Mouse (Mus musculus) brown adipose tissue, adult 24 weeks (tissue): ENCODE measurements around the gene Cyp46a1. TPM values are rescaled to one million over a fixed set of nuclear protein-coding genes. Genes with fewer than 3 reads are reported as not detected.
A peak's percentile ranks its signal among the peaks of the same experiment; 100 is the strongest.

Experiments
- H3K27ac ChIP-seq: fragments of 200-500 bp; replicated peaks from 2 replicates; pipeline ENCODE4 v1.5.1; 2012; ENCODE audit warnings: low read depth, mild to moderate bottlenecking, low read length
- H3K4me1 ChIP-seq: fragments of 200-500 bp; 2 replicates; pipeline ENCODE4 v1.6.1; 2012; ENCODE audit warnings: low read length, mixed read lengths; ENCODE audit not compliant: control insufficient read depth, insufficient read depth, insufficient read length
- H3K4me3 ChIP-seq: fragments of 200-500 bp; 2 replicates; pipeline ENCODE4 v1.5.1; 2012; ENCODE audit warnings: low read depth, mild to moderate bottlenecking, low read length, moderate library complexity; ENCODE audit not compliant: insufficient read depth
- polyA plus RNA-seq: library from polyadenylated mRNA; stranded (reverse); fragments of >200 nt; gene quantifications from 2 replicates; pipeline ENCODE4 v1.2.4, GENCODE M21; 2012; ENCODE audit not compliant: missing spikeins, insufficient read depth, insufficient read length

Cyp46a1 gene
- polyA plus RNA-seq, 1 experiment = not detected

- 0 out of 2 replicates have a peak overlapping the region, but pooled peaks have one; percentile 5 for H3K27ac ChIP-seq
- H3K4me3 ChIP-seq = no peak overlapping the region
- peaks cover 12% of the 10 kb centered on the region for H3K4me1 ChIP-seq
These were observed 59.5 kb downstream of the Cyp46a1 start for GRCm38 (mm10) chr12:108393637-108394036.

- Histone ChIP-seq H3K27ac (no peak overlapping the region), H3K4me3 (no peak overlapping the region), H3K4me1 (peaks cover 12% of the 10 kb centered on the region)
These were observed 60.5 kb downstream of the Cyp46a1 start for GRCm38 (mm10) chr12:108394534-108395284.

GRCm38 (mm10) chr12:108395285-108395660 lies 61.1 kb downstream of the Cyp46a1 start:
- Histone ChIP-seq H3K4me3 (no peak overlapping the region), H3K4me1 (peaks cover 12% of the 10 kb centered on the region), H3K27ac (no peak overlapping the region)

- no peak overlapping the region for H3K4me3 ChIP-seq
- no peak overlapping the region for H3K27ac ChIP-seq
- peaks cover 12% of the 10 kb centered on the region for H3K4me1 ChIP-seq
These were observed 62.1 kb downstream of the Cyp46a1 start for GRCm38 (mm10) chr12:108396081-108396947.

- Histone ChIP-seq H3K4me1 (no peaks in the 10 kb centered on the region), H3K27ac (no peak overlapping the region)
These were observed 64.5 kb downstream of the Cyp46a1 start for GRCm38 (mm10) chr12:108398681-108399080.

GRCm38 (mm10) chr12:108399191-108399590 lies 65.0 kb downstream of the Cyp46a1 start:
- Histone ChIP-seq H3K27ac (no peak overlapping the region), H3K4me1 (no peaks in the 10 kb centered on the region), H3K4me3 (no peak overlapping the region)

More at GRCm38 (mm10) chr12:108398681-108399080, 64.5 kb downstream of the Cyp46a1 start:
- H3K4me3 ChIP-seq = no peak overlapping the region

- Histone ChIP-seq H3K4me3 (no peak overlapping the region), H3K27ac (no peak overlapping the region), H3K4me1 (no peaks in the 10 kb centered on the region)
These were observed 66.8 kb downstream of the Cyp46a1 start for GRCm38 (mm10) chr12:108400951-108401350.

DNA sequence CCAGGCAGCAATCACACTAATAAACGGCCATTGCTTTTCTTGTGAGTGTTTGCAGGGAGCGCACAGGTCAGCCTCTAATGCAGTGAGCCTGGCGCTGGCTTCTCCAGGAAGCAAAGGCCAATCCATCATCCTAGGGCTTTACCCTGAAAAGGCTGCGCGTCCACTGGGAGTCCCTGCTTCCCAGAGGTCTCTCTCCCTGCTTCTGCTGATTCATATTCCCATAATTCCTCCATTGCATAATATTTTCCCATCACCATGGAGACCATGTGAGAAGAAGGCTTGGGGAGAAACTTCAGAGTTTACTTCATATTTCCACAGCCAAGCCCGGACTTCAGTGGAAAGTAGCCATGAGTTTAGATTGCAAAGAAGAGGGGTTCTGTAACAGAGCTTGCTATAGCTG lies 69.8 kb downstream of the Cyp46a1 start:
- Histone ChIP-seq H3K4me3 (no peak overlapping the region), H3K4me1 (no peaks in the 10 kb centered on the region), H3K27ac (no peak overlapping the region)

DNA sequence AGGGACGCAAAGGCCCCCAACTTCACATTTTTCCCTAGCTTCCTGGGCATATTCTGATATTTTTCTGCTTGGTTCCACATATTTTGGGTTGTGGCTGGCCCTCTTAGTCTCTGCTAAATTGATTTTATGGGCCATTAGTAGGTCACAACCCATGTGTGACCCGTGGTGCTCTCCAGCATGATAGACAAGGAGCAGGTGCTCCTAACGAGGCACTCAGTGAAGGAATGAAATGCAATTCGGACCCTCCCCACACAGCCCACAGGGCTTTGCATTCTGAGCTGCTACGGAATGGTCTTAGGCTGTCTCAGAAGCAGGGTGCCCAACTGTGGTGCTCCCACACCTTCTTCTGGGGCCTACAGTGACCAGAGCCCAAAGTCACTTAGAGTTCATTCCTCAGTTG lies 74.9 kb downstream of the Cyp46a1 start:
- Histone ChIP-seq H3K4me3 (no peak overlapping the region), H3K27ac (no peak overlapping the region), H3K4me1 (no peaks in the 10 kb centered on the region)

DNA sequence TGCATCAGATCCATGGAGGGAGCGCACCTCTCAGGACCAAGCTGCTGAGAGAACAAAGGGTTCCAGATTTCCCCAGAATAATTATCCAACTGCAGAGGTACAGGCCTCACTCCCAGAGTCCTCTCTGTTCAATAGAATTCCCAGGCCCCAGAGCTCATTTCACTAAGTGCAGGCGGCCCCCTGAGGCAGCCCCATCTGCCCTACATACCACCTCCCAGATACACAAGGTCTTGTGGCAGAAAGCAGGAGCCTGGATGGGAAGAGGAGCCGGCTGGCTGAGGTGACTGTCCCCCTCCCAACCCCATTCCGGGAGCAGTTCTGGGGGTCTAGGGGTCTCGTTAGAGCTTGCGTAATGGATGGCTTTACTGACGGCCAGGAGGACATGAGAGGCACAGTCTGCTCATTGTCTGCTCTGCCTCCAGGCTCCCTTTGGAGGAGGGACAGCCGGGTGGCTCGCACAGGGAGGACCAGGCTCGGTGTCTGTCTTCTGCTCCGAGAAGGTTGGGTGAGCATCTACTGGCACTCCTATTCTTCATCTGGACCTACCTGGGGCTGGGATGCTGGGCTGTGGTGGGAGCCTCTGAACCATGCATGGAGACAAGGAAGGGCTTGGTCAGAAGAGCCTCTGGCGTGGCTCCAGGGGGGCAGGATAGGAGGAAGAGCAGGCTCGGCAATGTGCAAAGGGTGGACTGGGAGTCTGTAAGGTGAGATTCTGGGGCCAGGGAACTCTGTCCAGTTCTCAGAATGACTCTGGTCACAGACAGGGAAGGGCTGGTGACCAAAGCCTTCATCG lies 76.4 kb downstream of the Cyp46a1 start:
- Histone ChIP-seq H3K4me1 (no peaks in the 10 kb centered on the region), H3K27ac (no peak overlapping the region), H3K4me3 (no peak overlapping the region)

Other genes with a start within 250 kb of the Cyp46a1 start
- gene Setd3, start 155.1 kb upstream of the Cyp46a1 start, polyA plus RNA-seq = 63.3 and 70.3 TPM in 2 replicates
- gene Ccnk, start 154.8 kb upstream of the Cyp46a1 start, polyA plus RNA-seq = 9.1 and 10.9 TPM in 2 replicates
- 2.3 and 3.3 TPM in 2 replicates for gene Ccdc85c, start 59.0 kb upstream of the Cyp46a1 start, polyA plus RNA-seq
- not detected in 2 replicates for gene Hhipl1, start 28.1 kb upstream of the Cyp46a1 start, polyA plus RNA-seq
- gene Eml1, start 36.6 kb downstream of the Cyp46a1 start, polyA plus RNA-seq = 4.2 and 5.1 TPM in 2 replicates
- gene Evl, start 220.3 kb downstream of the Cyp46a1 start, polyA plus RNA-seq = 4.5 and 5.0 TPM in 2 replicates